Mouse (Mus musculus) limb, embryonic 13.5 days (tissue): Measurements from ENCODE around the gene Loxl1. TPM values are rescaled to one million over a fixed set of nuclear protein-coding genes. Genes with fewer than 3 reads are reported as not detected.

Experiments
- ATAC-seq: fragments of 200-750 bp; cut with Nextera tagmentation; 2 replicates; pipeline ENCODE4 v1.8.0; 2017; ENCODE audit warnings: low read depth, moderate number of reproducible peaks, moderate TSS enrichment; ENCODE audit not compliant: low FRiP score
- H3K27ac ChIP-seq: fragments of 300-500 bp; sonication (generic); 2 replicates; pipeline ENCODE4 v1.5.1; 2015; ENCODE audit warnings: inconsistent platforms, mild to moderate bottlenecking, moderate library complexity
- H3K27me3 ChIP-seq: fragments of 300-500 bp; sonication (generic); 2 replicates; pipeline ENCODE4 v1.6.1; 2015; ENCODE audit warnings: mild to moderate bottlenecking, inconsistent platforms
- H3K36me3 ChIP-seq: fragments of 300-500 bp; sonication (generic); 2 replicates; pipeline ENCODE4 v1.6.1; 2015; ENCODE audit warnings: inconsistent platforms, mild to moderate bottlenecking, moderate library complexity
- H3K4me1 ChIP-seq: fragments of 300-500 bp; sonication (generic); 2 replicates; pipeline ENCODE4 v1.6.1; 2015; ENCODE audit warnings: inconsistent platforms
- H3K4me2 ChIP-seq: fragments of 300-500 bp; sonication (generic); replicated peaks from 2 replicates; pipeline ENCODE4 v1.6.1; 2015; ENCODE audit warnings: inconsistent platforms, mild to moderate bottlenecking, moderate library complexity
- H3K4me3 ChIP-seq: fragments of 300-500 bp; sonication (generic); 2 replicates; pipeline ENCODE4 v1.5.1; 2015; ENCODE audit warnings: moderate library complexity, mild to moderate bottlenecking, inconsistent platforms
- H3K9ac ChIP-seq: fragments of 300-500 bp; sonication (generic); 2 replicates; pipeline ENCODE4 v1.6.1; 2015; ENCODE audit warnings: mild to moderate bottlenecking, inconsistent platforms
- H3K9me3 ChIP-seq: fragments of 300-500 bp; sonication (generic); 2 replicates; pipeline ENCODE4 v1.6.1; 2016; ENCODE audit warnings: inconsistent platforms
- WGBS: fragments of 180-500 bp; shearing (Covaris S2); methylation state at CpG from one replicate; pipeline ENCODE4 v1.1.7; 2015; 5-methylcytosine and 5-hydroxymethylcytosine counted together
- polyA plus RNA-seq: library from polyadenylated mRNA; unstranded; fragments of >200 nt; fragmentation: Nextera tagmentation; extraction: Ambion mirVana; gene quantifications from 2 replicates; pipeline ENCODE4 v1.2.1, GENCODE M21; 2015

Gene Loxl1
- polyA plus RNA-seq, result 51.3 and 52.2 TPM in 2 replicates

DNA sequence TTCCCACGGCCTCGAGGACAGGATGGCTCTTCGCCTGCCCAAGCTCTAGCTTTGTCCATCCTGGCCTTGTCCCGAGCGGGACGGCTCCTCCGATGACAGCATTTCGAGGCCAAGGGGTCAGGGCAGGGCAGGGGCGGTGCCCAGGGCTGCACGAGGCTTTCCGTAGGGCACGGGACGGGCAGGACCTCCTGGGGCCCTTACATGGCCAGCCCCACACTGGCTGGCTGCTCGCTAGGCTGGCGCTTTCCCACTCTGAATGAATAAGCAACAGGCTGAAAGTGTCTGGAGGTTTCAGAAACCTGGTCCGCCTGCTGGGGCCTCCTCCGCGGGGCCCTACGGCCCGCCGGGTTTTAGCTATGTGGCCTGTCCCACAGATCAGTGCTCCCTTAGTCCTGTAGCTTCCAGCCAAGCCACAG lies at the start of gene Loxl1:
Gene Loxl1 (minus strand): TSS at position 243 of the 416 bp plus-strand sequence.
- WGBS, result 2% methylated on average over 21 of the region's 21 CpGs
- peak within 1 kb of the TSS; percentile 79 for H3K4me2 ChIP-seq
- H3K4me3 ChIP-seq, result peak within 1 kb of the TSS; percentile 66
- peaks cover 7% of the 10 kb centered on the region for H3K36me3 ChIP-seq
- H3K27ac ChIP-seq, result peak within 1 kb of the TSS; percentile 93
- H3K4me1 ChIP-seq, result peaks cover 93% of the 10 kb centered on the region
- peak within 1 kb of the TSS; percentile 78 for H3K9ac ChIP-seq
- no peaks in the 10 kb centered on the region for H3K9me3 ChIP-seq
- H3K27me3 ChIP-seq, result peaks cover 9% of the 10 kb centered on the region; the same call in 1 of the 2 replicates
- ATAC-seq, result peak; percentile 58

DNA sequence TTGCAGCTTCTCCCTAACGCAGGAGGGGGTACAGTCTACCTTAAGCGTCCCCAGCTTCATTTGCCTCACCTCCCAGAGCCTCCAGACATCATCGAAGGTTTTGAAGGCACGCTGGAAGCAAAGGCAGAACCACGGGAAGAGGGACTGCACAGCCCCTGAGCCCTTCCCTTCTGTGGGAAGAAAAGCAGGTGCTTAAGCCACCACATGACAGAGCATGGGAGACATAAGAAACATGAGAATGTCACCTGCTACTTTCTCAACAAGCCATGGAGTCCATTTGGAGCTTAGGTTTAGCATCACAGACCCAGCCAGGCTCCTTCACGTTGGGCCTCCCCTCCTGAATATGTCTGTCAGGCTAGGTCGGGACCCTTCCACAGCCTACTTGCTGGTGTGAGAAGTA lies 49.0 kb upstream of the Loxl1 start:
- Histone ChIP-seq H3K9me3 (no peaks in the 10 kb centered on the region), H3K27ac (no peak overlapping the region), H3K9ac (no peak overlapping the region), H3K4me1 (no peaks in the 10 kb centered on the region), H3K27me3 (no peaks in the 10 kb centered on the region), H3K36me3 (no peaks in the 10 kb centered on the region), H3K4me2 (no peak overlapping the region), H3K4me3 (no peak overlapping the region)
- WGBS, result 69% methylated on average over 7 of the region's 7 CpGs
- no peak for ATAC-seq

DNA sequence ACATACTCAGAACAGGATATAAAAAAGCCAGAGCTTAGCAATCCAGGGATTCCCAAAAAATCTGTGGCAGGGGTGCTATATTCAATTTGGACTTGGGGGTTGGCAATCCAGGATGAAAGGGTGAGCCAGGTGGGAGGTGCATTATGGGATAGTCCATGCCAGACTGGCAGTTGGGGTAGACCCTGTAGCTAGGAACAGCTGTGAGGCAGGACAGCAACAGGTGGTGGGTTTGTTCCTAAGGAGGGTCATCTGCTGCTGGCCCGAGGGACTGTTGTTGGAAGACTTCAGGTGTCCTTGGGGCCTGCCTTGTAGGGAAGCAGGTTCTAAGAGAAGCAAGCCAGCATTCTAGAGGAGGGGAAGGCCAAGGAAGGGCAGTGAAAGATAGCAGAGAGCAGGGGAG lies 48.4 kb upstream of the Loxl1 start:
- Histone ChIP-seq H3K4me3 (no peak overlapping the region), H3K9ac (no peak overlapping the region), H3K36me3 (no peaks in the 10 kb centered on the region), H3K27ac (no peak overlapping the region), H3K27me3 (no peaks in the 10 kb centered on the region), H3K4me2 (no peak overlapping the region), H3K9me3 (no peaks in the 10 kb centered on the region), H3K4me1 (no peaks in the 10 kb centered on the region)
- no peak for ATAC-seq
- 75% methylated on average over 1 of the region's 1 CpGs for WGBS

DNA sequence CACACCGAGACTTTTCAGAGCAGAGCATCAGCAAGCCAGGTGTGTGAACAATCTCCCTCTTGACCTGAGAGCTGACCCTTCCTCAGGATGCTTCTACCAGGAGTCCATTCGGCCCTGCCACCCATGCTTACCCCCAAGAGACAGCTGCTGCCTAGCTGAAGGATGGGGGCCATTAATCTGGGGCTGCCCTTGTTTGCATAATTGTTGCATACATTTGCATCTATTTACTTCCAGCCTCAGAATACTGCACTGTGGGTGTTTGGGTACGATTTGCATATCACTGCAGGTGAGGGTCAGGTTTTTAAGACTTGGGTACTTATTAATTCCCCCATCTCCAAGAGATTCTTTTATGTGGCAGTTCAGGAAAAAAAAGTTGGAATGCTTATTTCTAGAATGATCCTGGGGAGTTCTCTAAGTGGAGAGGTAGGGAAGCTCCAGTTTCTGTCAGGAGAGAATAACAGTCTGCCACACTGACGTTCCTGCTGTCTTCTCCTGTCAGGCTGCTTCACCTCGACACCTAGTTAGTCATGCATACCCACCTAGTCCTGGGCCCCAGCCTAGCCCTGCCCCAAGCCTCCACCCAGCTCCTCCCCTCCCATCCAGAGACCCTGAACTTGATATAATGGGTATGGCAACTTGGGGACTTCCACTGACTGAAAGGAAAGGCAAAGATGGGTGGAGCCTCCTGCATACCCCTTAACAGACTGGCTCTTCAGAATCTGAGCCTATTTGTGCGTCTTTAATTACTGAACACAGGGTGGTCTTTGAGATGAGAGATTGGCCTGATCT lies 42.5 kb upstream of the Loxl1 start:
- Histone ChIP-seq H3K4me2 (no peak overlapping the region), H3K36me3 (no peaks in the 10 kb centered on the region), H3K4me1 (no peaks in the 10 kb centered on the region), H3K9me3 (no peaks in the 10 kb centered on the region), H3K27me3 (no peaks in the 10 kb centered on the region), H3K27ac (no peak overlapping the region), H3K9ac (no peak overlapping the region), H3K4me3 (no peak overlapping the region)
- 26% methylated on average over 6 of the region's 6 CpGs for WGBS
- no peak for ATAC-seq

DNA sequence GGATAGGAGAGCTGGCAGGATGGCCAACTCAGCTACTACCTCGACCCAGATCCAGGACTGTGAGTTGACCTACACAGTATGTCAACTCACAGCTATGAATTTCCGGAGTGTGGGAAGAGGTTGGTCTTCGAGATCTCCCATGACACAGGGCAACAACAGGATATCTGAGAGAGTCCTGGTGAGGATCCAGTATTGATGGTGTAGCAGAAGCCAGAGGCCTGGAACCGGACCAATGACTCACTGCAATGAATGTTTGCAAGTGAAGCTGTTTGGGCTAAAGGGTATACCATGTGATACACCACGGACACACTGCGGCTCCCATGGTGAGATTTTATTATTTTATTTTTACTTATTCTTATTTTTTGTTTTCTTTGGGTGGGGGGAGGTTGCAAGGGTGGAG lies 41.7 kb upstream of the Loxl1 start:
- H3K9ac ChIP-seq, result no peak overlapping the region
- no peaks in the 10 kb centered on the region for H3K27me3 ChIP-seq
- H3K27ac ChIP-seq, result no peak overlapping the region
- no peaks in the 10 kb centered on the region for H3K36me3 ChIP-seq
- H3K4me1 ChIP-seq, result no peaks in the 10 kb centered on the region
- no peak for ATAC-seq
- no peak overlapping the region for H3K4me2 ChIP-seq
- H3K9me3 ChIP-seq, result no peaks in the 10 kb centered on the region
- WGBS, result 86% methylated on average over 6 of the region's 6 CpGs
- H3K4me3 ChIP-seq, result no peak overlapping the region

DNA sequence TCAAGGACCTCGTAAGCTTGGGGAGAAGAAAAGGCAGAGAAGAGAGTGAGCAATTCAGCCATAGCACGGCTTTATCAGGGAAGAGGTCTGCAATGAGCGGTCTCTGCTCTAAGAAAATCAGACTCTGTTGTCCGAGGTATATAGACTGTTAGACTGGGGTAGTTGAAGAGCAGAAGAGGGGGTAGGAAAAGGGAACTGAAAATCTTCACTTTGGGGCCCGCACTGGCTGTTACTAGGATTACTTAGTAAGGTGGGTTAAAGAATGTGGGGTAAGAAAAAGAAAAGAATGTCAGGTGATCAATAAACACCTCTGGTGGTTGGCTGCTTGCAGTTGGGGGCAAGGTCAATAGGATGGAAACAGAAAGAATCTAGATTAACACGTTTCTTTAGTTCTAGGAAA lies 40.2 kb upstream of the Loxl1 start:
- no peaks in the 10 kb centered on the region for H3K4me1 ChIP-seq
- H3K27me3 ChIP-seq, result no peaks in the 10 kb centered on the region
- H3K4me2 ChIP-seq, result no peak overlapping the region
- H3K4me3 ChIP-seq, result no peak overlapping the region
- no peak overlapping the region for H3K27ac ChIP-seq
- H3K9ac ChIP-seq, result no peak overlapping the region
- no peaks in the 10 kb centered on the region for H3K36me3 ChIP-seq
- ATAC-seq, result no peak
- no peaks in the 10 kb centered on the region for H3K9me3 ChIP-seq
- 71% methylated on average over 6 of the region's 6 CpGs for WGBS

DNA sequence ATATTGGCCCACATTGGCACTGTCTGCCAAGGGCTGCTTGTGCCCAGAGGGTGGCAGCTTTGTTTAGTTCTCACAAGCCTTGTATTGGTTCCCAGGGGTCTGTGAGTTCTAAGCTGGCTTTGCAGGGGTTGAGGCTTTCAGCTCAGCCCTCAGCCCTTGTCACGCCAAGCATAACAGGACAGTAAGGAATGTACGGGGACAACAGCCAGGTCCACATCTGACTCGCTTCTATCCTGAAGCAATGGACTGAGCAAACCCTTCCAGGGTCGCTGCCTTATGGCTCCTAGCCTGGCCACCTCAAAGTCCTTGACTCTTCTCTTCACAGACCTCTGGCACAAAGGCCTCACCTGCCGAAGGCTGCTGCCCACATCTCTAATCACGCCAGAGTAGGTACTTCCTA lies 34.8 kb upstream of the Loxl1 start:
- H3K27me3 ChIP-seq, result no peaks in the 10 kb centered on the region
- H3K9me3 ChIP-seq, result no peaks in the 10 kb centered on the region
- WGBS, result 89% methylated on average over 6 of the region's 6 CpGs
- no peak overlapping the region for H3K27ac ChIP-seq
- H3K4me1 ChIP-seq, result peaks cover 8% of the 10 kb centered on the region; the same call in 1 of the 2 replicates
- H3K4me2 ChIP-seq, result no peak overlapping the region
- H3K36me3 ChIP-seq, result no peaks in the 10 kb centered on the region
- H3K9ac ChIP-seq, result no peak overlapping the region
- no peak overlapping the region for H3K4me3 ChIP-seq
- ATAC-seq, result no peak

DNA sequence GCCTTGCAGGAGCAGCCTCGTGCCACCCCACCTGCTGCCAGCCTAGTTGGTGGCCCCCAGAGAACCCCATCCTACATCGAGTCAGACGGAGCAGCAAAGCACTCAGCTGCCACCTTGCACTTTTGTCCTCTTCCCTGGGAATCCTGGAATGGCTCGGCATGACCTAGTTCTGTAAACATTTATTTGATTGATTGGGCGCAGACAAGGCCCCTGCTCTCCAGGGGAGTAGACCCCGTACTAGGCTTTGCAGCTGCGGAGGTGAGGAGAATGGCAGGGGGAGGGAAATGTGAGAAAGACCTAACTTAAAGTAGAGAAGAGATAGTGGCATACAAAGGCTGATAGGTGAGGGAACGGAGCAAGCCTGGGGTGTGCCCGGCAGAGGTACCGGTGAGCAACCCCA lies 33.5 kb upstream of the Loxl1 start:
- Histone ChIP-seq H3K36me3 (no peaks in the 10 kb centered on the region), H3K4me1 (peaks cover 8% of the 10 kb centered on the region; the same call in 1 of the 2 replicates), H3K27me3 (no peaks in the 10 kb centered on the region), H3K4me2 (no peak overlapping the region), H3K27ac (no peak overlapping the region), H3K9me3 (no peaks in the 10 kb centered on the region), H3K9ac (no peak overlapping the region), H3K4me3 (no peak overlapping the region)
- no peak for ATAC-seq
- WGBS, result 26% methylated on average over 10 of the region's 10 CpGs

DNA sequence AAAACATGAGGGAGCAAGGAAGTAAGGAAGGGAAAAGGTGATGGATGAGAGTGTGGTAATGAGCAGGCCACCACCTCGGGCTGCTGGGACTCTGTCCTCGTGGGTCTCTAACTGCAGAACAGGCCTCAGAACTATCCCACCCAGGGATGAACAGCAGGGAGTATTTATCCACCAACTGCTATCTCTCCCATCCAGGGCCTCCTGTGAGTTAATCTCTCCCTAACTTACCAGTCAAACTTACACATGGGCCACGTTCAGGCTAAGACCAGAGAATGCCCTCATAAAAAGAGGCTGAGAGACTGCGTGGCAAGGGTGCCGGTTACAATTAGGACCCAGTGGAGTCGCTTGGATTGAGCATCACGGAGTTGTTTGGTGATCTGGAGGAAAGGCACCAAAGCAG lies 33.0 kb upstream of the Loxl1 start:
- H3K4me3 ChIP-seq, result no peak overlapping the region
- 44% methylated on average over 7 of the region's 7 CpGs for WGBS
- no peak overlapping the region for H3K9ac ChIP-seq
- no peak overlapping the region for H3K4me2 ChIP-seq
- H3K9me3 ChIP-seq, result no peaks in the 10 kb centered on the region
- no peaks in the 10 kb centered on the region for H3K36me3 ChIP-seq
- no peak for ATAC-seq
- peaks cover 8% of the 10 kb centered on the region; the same call in 1 of the 2 replicates for H3K4me1 ChIP-seq
- no peak overlapping the region for H3K27ac ChIP-seq
- H3K27me3 ChIP-seq, result no peaks in the 10 kb centered on the region

DNA sequence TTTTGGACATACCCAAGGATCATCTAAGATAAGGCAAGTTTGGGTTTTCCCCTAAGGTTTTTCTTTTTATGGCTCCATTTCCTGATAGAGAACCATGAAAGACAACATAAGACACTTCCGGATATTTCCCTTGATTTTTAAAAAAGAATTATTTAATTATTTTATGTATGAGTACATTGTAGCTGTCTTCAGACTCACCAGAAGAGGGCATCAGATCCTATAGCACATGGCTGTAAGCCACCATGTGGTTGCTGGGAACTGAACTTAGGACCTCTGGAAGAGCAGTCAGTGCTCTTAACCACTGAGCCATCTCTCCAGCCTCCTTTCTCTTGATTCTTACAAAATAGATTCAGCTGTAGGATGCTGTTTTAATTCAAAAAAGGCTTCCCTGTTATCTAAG lies 28.8 kb upstream of the Loxl1 start:
- no peak for ATAC-seq
- WGBS, result 94% methylated on average over 1 of the region's 1 CpGs

DNA sequence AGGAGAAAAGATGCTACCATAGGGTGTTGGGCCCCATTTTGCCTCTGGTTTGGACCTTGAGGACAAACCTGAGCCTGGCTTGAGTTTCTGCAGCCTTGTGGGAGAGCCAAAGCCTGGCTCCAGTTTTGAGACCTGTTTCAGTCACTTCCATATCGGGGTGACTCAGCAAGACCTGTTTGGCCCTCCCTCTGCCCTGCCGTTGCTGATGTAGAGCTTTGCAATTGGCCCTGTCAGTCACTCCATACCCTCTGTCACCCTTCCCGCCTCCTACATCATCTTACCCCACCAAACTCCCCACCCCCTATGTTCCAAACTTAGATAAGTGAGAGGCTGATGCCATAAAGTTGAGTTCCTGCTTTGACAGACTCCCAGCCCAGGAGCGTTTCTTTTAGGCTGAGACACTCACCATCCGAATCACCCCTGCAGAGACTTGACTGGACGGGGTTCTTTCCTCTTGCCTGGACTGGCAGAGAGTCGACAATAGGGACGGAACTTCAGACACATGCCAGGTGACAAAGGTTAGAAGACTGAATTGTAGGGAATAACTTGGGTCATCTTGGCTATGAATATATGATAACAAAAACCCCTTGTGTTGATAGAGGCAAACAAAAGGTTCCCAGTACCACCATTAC lies 23.8 kb upstream of the Loxl1 start:
- Histone ChIP-seq H3K9ac (no peak overlapping the region), H3K9me3 (no peaks in the 10 kb centered on the region; the same call in 1 of the 2 replicates), H3K4me1 (no peaks in the 10 kb centered on the region), H3K4me3 (no peak overlapping the region), H3K36me3 (no peaks in the 10 kb centered on the region), H3K27ac (no peak overlapping the region), H3K27me3 (no peaks in the 10 kb centered on the region), H3K4me2 (no peak overlapping the region)
- no peak for ATAC-seq
- WGBS, result 63% methylated on average over 8 of the region's 8 CpGs

More for the DNA sequence above, 28.8 kb upstream of the Loxl1 start:
- no peak overlapping the region for H3K9ac ChIP-seq
- no peak overlapping the region for H3K27ac ChIP-seq
- H3K27me3 ChIP-seq, result no peaks in the 10 kb centered on the region
- no peaks in the 10 kb centered on the region for H3K36me3 ChIP-seq
- no peak overlapping the region for H3K4me2 ChIP-seq
- peaks cover 8% of the 10 kb centered on the region; the same call in 1 of the 2 replicates for H3K4me1 ChIP-seq
- H3K9me3 ChIP-seq, result no peaks in the 10 kb centered on the region
- no peak overlapping the region for H3K4me3 ChIP-seq

DNA sequence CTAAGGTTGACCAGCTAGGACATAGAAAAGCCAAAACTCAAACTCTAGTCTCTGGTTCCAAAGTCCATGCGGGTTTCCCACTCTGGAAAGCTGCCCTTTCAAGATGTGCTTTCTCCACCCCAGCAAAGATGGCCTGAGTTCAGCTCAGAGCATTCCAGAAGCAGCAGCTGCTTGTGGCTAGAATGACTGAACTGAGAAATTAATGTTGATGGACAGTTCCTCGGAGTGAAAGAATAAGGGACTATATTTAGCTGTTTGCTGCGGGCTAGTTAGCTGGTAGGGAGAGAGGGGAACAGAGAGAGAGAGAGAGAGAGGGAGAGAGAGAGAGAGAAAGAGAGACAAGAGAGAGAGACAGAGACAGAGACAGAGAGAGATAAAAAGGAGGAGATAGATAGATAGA lies 18.3 kb upstream of the Loxl1 start:
- no peak for ATAC-seq
- 68% methylated on average over 3 of the region's 3 CpGs for WGBS

More for the DNA sequence above, 18.3 kb upstream of the Loxl1 start:
- Histone ChIP-seq H3K4me1 (peaks cover 13% of the 10 kb centered on the region), H3K27ac (no peak overlapping the region), H3K4me3 (no peak overlapping the region), H3K9me3 (no peaks in the 10 kb centered on the region; the same call in 1 of the 2 replicates), H3K4me2 (no peak overlapping the region), H3K36me3 (no peaks in the 10 kb centered on the region), H3K27me3 (0 out of 2 replicates have a peak, but pooled peaks cover 3% of the 10 kb centered on the region), H3K9ac (no peak overlapping the region)
